Mouse (Mus musculus) cortical plate, adult 2 months (tissue): ENCODE measurements at regions not wholly inside any gene's neighbourhood (a gene's known extent, or its start where the extent isn't known, plus 50 kb on each side); places are given as distances from the start of the nearest gene placed in this dataset.

Source experiments
- CTCF ChIP-seq: fragments of 200-500 bp; IDR thresholded peaks from 2 replicates; pipeline ENCODE4 v1.5.1; 2011; ENCODE audit warnings: mild to moderate bottlenecking, control low read depth, low read length; ENCODE audit not compliant: insufficient read depth; ENCODE audit errors: extremely low read depth
- POLR2A ChIP-seq: fragments of 200-500 bp; IDR thresholded peaks from 2 replicates; pipeline ENCODE4 v1.6.1; 2011; ENCODE audit warnings: mild to moderate bottlenecking, low read length, control low read depth; ENCODE audit not compliant: insufficient read depth; ENCODE audit errors: extremely low read depth

GRCm38 (mm10) chr12:30651506-30651905 is 67.3 kb downstream of the Tmem18 start:
- TF ChIP-seq CTCF (no peak), POLR2A (no peak)
